Mouse (Mus musculus) CH12.LX (cell line): Measurements from ENCODE around the gene Zic4.

Experiments used
- CHD1 ChIP-seq: IDR thresholded peaks from 2 replicates; pipeline ENCODE4 v1.6.1; 2012; ENCODE audit warnings: low read depth, low read length, improper control_type of control experiment, inconsistent platforms
- POLR2A ChIP-seq: IDR thresholded peaks from 2 replicates; pipeline ENCODE4 v1.6.1; 2011; ENCODE audit warnings: low read depth, mild to moderate bottlenecking, improper control_type of control experiment, low read length

DNA sequence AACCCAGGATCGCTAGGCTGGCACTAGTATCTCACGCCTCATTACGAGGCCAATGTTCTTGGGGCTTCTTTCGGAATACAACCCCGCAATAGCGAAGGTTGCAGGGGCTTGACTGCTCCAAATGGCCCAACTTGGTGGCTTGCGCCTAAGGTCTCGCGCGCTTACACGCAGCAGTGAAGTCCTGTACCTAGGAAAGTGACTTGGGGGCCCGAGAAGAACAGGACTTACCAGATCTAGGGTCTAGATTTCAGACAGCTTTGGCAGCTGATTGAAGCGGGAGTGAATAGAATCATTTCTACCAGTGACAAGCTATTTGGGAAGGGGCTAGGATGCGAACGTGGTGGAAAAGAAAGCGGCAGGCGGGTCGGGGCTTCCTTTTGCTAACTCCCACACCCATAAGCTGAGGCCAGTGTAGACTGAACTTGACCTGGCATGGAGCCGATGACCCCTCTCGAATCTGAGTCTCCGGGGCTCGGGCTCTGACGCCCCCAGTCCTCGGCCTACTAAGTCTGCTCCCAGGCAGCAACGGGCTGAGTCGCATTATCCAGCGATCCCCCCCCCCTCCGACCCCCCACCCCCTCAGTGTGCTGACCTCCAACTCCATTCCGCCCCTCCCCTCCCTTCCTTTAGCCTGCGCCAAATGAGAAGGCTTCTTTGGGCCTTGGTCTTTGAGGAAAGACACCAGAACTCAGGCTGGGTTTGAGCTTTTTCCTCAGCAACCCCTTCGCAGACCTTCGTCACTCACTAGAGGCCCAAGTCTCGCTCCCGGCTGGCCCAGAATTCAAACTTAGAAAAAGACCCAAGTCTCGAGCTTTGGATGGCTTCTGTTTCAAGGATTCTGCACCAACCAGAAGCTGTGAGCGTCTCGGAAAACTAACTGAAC is 8.4 kb upstream of the Zic4 start:
- no peak for TF ChIP-seq POLR2A
- TF ChIP-seq CHD1 = no peak
